Mouse (Mus musculus): ENCODE data around the gene Crip2. TPM values are rescaled to one million over a fixed set of nuclear protein-coding genes. Genes with fewer than 3 reads are reported as not detected.

Crip2 gene
- polyA plus RNA-seq, 1 experiment from 2014 or later: 51.4 TPM

GRCm38 (mm10) chr12:113142021-113142975, 2.3 kb downstream of the Crip2 start:
- Histone ChIP-seq H3K27me3 (peaks cover 77% of the 10 kb centered on the region), H3K4me3 (replicated peaks) (no peak overlapping the region), H3K9me3 (no peaks in the 10 kb centered on the region), H3K9ac (replicated peaks) (0 out of 2 replicates have a peak overlapping the region, but pooled peaks have one; percentile 28), H3K27ac (0 out of 2 replicates have a peak overlapping the region, but pooled peaks have one; percentile 12), H3K4me2 (peak overlapping the region; percentile 76), H3K4me1 (replicated peaks) (peaks cover 53% of the 10 kb centered on the region), H3K36me3 (peaks cover 16% of the 10 kb centered on the region)
- ATAC-seq (ENCODE audit: insufficient number of reproducible peaks, insufficient read depth, low FRiP score, low TSS enrichment, low read depth): no peak
- 23% methylated on average over 15 of the region's 15 CpGs for whole genome bisulfite sequencing

- ATAC-seq (ENCODE audit: insufficient number of reproducible peaks, insufficient read depth, low FRiP score, low TSS enrichment, low read depth): no peak
- H3K4me3 ChIP-seq (replicated peaks): no peak overlapping the region
- H3K27me3 ChIP-seq: peaks cover 86% of the 10 kb centered on the region
- 62% methylated on average over 7 of the region's 7 CpGs for WGBS
- H3K9me3 ChIP-seq: no peaks in the 10 kb centered on the region
- peaks cover 53% of the 10 kb centered on the region for H3K4me1 ChIP-seq (replicated peaks)
- no peak overlapping the region for H3K9ac ChIP-seq (replicated peaks)
- H3K27ac ChIP-seq: no peak overlapping the region
- peak overlapping the region; percentile 76 for H3K4me2 ChIP-seq
- peaks cover 8% of the 10 kb centered on the region for H3K36me3 ChIP-seq
These were observed 3.1 kb downstream of the Crip2 start for GRCm38 (mm10) chr12:113143164-113143563.

GRCm38 (mm10) chr12:113144001-113144756, 4.1 kb downstream of the Crip2 start:
- H3K4me2 ChIP-seq: no peak overlapping the region
- 81% methylated on average over 20 of the region's 20 CpGs for WGBS
- no peak overlapping the region for H3K27ac ChIP-seq
- no peak for ATAC-seq (ENCODE audit: insufficient number of reproducible peaks, insufficient read depth, low FRiP score, low TSS enrichment, low read depth)
- no peaks in the 10 kb centered on the region for H3K9me3 ChIP-seq
- no peaks in the 10 kb centered on the region for H3K36me3 ChIP-seq
- H3K4me3 ChIP-seq (replicated peaks): no peak overlapping the region
- peaks cover 91% of the 10 kb centered on the region for H3K27me3 ChIP-seq
- H3K4me1 ChIP-seq (replicated peaks): peaks cover 46% of the 10 kb centered on the region
- no peak overlapping the region for H3K9ac ChIP-seq (replicated peaks)

GRCm38 (mm10) chr12:113144886-113145285, 4.8 kb downstream of the Crip2 start:
- ATAC-seq (ENCODE audit: insufficient number of reproducible peaks, insufficient read depth, low FRiP score, low TSS enrichment, low read depth): no peak
- H3K9me3 ChIP-seq: no peaks in the 10 kb centered on the region
- H3K9ac ChIP-seq (replicated peaks): no peak overlapping the region
- peaks cover 38% of the 10 kb centered on the region for H3K4me1 ChIP-seq (replicated peaks)
- H3K4me3 ChIP-seq (replicated peaks): no peak overlapping the region
- WGBS: 92% methylated on average over 16 of the region's 16 CpGs
- H3K4me2 ChIP-seq: no peak overlapping the region
- no peak overlapping the region for H3K27ac ChIP-seq
- H3K27me3 ChIP-seq: peaks cover 97% of the 10 kb centered on the region
- no peaks in the 10 kb centered on the region for H3K36me3 ChIP-seq

- Histone ChIP-seq H3K9me3 (no peaks in the 10 kb centered on the region), H3K4me2 (no peak overlapping the region), H3K27ac (no peak overlapping the region), H3K4me1 (replicated peaks) (peaks cover 34% of the 10 kb centered on the region), H3K9ac (replicated peaks) (no peak overlapping the region), H3K27me3 (peaks cover 97% of the 10 kb centered on the region), H3K4me3 (replicated peaks) (no peak overlapping the region), H3K36me3 (no peaks in the 10 kb centered on the region)
- WGBS: 84% methylated on average over 5 of the region's 5 CpGs
- no peak for ATAC-seq (ENCODE audit: insufficient number of reproducible peaks, insufficient read depth, low FRiP score, low TSS enrichment, low read depth)
These were observed 5.6 kb downstream of the Crip2 start for GRCm38 (mm10) chr12:113145591-113145990.

GRCm38 (mm10) chr12:113146112-113147057, 6.3 kb downstream of the Crip2 start, which contains the start of gene Crip1:
Gene Crip1, plus strand, starts transcription at chr12:113146316.
- H3K36me3 ChIP-seq: no peaks in the 10 kb centered on the region
- ATAC-seq (ENCODE audit: insufficient number of reproducible peaks, insufficient read depth, low FRiP score, low TSS enrichment, low read depth): no peak
- no peaks in the 10 kb centered on the region for H3K9me3 ChIP-seq
- H3K27ac ChIP-seq: no peak within 1 kb of the TSS
- H3K4me2 ChIP-seq: peak within 1 kb of the TSS; percentile 36
- peaks cover 27% of the 10 kb centered on the region for H3K4me1 ChIP-seq (replicated peaks)
- H3K9ac ChIP-seq (replicated peaks): no peak within 1 kb of the TSS; the same call in 1 of the 2 replicates
- H3K4me3 ChIP-seq (replicated peaks): 0 out of 2 replicates have a peak within 1 kb of the TSS, but pooled peaks have one; percentile 16
- 12% methylated on average over 45 of the region's 45 CpGs for WGBS
- peaks cover 97% of the 10 kb centered on the region for H3K27me3 ChIP-seq

- H3K36me3 ChIP-seq: no peaks in the 10 kb centered on the region
- no peak overlapping the region for H3K4me3 ChIP-seq (replicated peaks)
- peaks cover 25% of the 10 kb centered on the region for H3K4me1 ChIP-seq (replicated peaks)
- WGBS: 85% methylated on average over 8 of the region's 8 CpGs
- H3K9me3 ChIP-seq: no peaks in the 10 kb centered on the region
- no peak for ATAC-seq (ENCODE audit: insufficient number of reproducible peaks, insufficient read depth, low FRiP score, low TSS enrichment, low read depth)
- H3K27me3 ChIP-seq: peaks cover 97% of the 10 kb centered on the region
- no peak overlapping the region for H3K27ac ChIP-seq
- H3K9ac ChIP-seq (replicated peaks): no peak overlapping the region
- 0 out of 2 replicates have a peak overlapping the region, but pooled peaks have one; percentile 36 for H3K4me2 ChIP-seq
These were observed 7.4 kb downstream of the Crip2 start for GRCm38 (mm10) chr12:113147481-113147880.

GRCm38 (mm10) chr12:113148381-113149035, 8.5 kb downstream of the Crip2 start:
- H3K9me3 ChIP-seq: no peaks in the 10 kb centered on the region
- H3K4me1 ChIP-seq (replicated peaks): peaks cover 18% of the 10 kb centered on the region
- no peak overlapping the region for H3K4me2 ChIP-seq
- WGBS: 30% methylated on average over 16 of the region's 16 CpGs
- H3K4me3 ChIP-seq (replicated peaks): no peak overlapping the region
- H3K9ac ChIP-seq (replicated peaks): no peak overlapping the region
- ATAC-seq (ENCODE audit: insufficient number of reproducible peaks, insufficient read depth, low FRiP score, low TSS enrichment, low read depth): no peak
- no peak overlapping the region for H3K27ac ChIP-seq
- no peaks in the 10 kb centered on the region for H3K36me3 ChIP-seq
- H3K27me3 ChIP-seq: peaks cover 94% of the 10 kb centered on the region

GRCm38 (mm10) chr12:113149341-113149740, 9.3 kb downstream of the Crip2 start:
- Histone ChIP-seq H3K4me2 (no peak overlapping the region), H3K4me3 (replicated peaks) (no peak overlapping the region), H3K9me3 (no peaks in the 10 kb centered on the region), H3K27ac (no peak overlapping the region), H3K36me3 (no peaks in the 10 kb centered on the region), H3K9ac (replicated peaks) (no peak overlapping the region), H3K27me3 (peaks cover 95% of the 10 kb centered on the region), H3K4me1 (replicated peaks) (peaks cover 18% of the 10 kb centered on the region)
- ATAC-seq (ENCODE audit: insufficient number of reproducible peaks, insufficient read depth, low FRiP score, low TSS enrichment, low read depth): no peak
- WGBS: 69% methylated on average over 4 of the region's 4 CpGs

GRCm38 (mm10) chr12:113149896-113150295, 9.9 kb downstream of the Crip2 start:
- peaks cover 18% of the 10 kb centered on the region for H3K4me1 ChIP-seq (replicated peaks)
- ATAC-seq (ENCODE audit: insufficient number of reproducible peaks, insufficient read depth, low FRiP score, low TSS enrichment, low read depth): no peak

More at GRCm38 (mm10) chr12:113149896-113150295, 9.9 kb downstream of the Crip2 start:
- 88% methylated on average over 3 of the region's 3 CpGs for whole genome bisulfite sequencing
- H3K27me3 ChIP-seq: peaks cover 89% of the 10 kb centered on the region
- H3K9ac ChIP-seq (replicated peaks): no peak overlapping the region
- no peak overlapping the region for H3K27ac ChIP-seq
- no peaks in the 10 kb centered on the region for H3K36me3 ChIP-seq
- H3K4me3 ChIP-seq (replicated peaks): no peak overlapping the region
- no peak overlapping the region for H3K4me2 ChIP-seq
- no peaks in the 10 kb centered on the region for H3K9me3 ChIP-seq

Measured in limb, embryonic 12.5 days (tissue).